Mouse (Mus musculus) midbrain, embryonic 16.5 days (tissue): ENCODE measurements around the gene Pigl. TPM values are rescaled to one million over a fixed set of nuclear protein-coding genes. Genes with fewer than 3 reads are reported as not detected.

Source experiments
- polyA plus RNA-seq: library from polyadenylated mRNA; unstranded; fragments of >200 nt; fragmentation: Nextera tagmentation; extraction: Ambion mirVana; gene quantifications from 2 replicates; pipeline ENCODE4 v1.2.1, GENCODE M21; 2015

The Pigl gene
- polyA plus RNA-seq, 1 experiment from 2014 or later: 9.3 TPM

Other genes starting within 250 kb of the Pigl start
- gene Adora2b, start 209.5 kb upstream of the Pigl start, polyA plus RNA-seq: 3.4 and 6.0 TPM in 2 replicates
- 12.7 TPM in 2 replicates for gene Zswim7, start 177.1 kb upstream of the Pigl start, polyA plus RNA-seq
- 43.9 and 49.4 TPM in 2 replicates for gene Ttc19, start 177.0 kb upstream of the Pigl start, polyA plus RNA-seq
- 156 and 171 TPM in 2 replicates for gene Ncor1, start 81 bp downstream of the Pigl start, polyA plus RNA-seq
- 51.2 and 54.4 TPM in 2 replicates for gene Cenpv, start 80.8 kb downstream of the Pigl start, polyA plus RNA-seq
- gene Ubb, start 92.7 kb downstream of the Pigl start, polyA plus RNA-seq: 4,809 and 4,815 TPM in 2 replicates
- 43.5 and 43.7 TPM in 2 replicates for gene Trpv2, start 116.0 kb downstream of the Pigl start, polyA plus RNA-seq
- gene Lrrc75a, start 190.1 kb downstream of the Pigl start, polyA plus RNA-seq: 10.0 and 10.2 TPM in 2 replicates
- gene Mmgt2, start 190.2 kb downstream of the Pigl start, polyA plus RNA-seq: 20.4 and 20.6 TPM in 2 replicates